Mouse (Mus musculus) heart, postnatal 0 days (tissue): ENCODE data around the gene 4930404H24Rik. TPM values are rescaled to one million over a fixed set of nuclear protein-coding genes. Genes with fewer than 3 reads are reported as not detected.

Experiments used
- ATAC-seq: fragments of 200-750 bp; cut with Nextera tagmentation; 2 replicates; pipeline ENCODE4 v1.8.0; 2017; ENCODE audit warnings: low read depth, moderate number of reproducible peaks, moderate library complexity; ENCODE audit not compliant: insufficient read depth
- DNase-seq: peaks from one replicate; pipeline ENCODE4 v3.0.0-alpha.2; 2016; ENCODE audit warnings: low spot score
- H3K27ac ChIP-seq: fragments of 300-500 bp; sonication (generic); 2 replicates; pipeline ENCODE4 v1.5.1; 2014; ENCODE audit warnings: low read depth, mild to moderate bottlenecking
- H3K27me3 ChIP-seq: fragments of 300-500 bp; sonication (generic); 2 replicates; pipeline ENCODE4 v1.6.1; 2014; ENCODE audit warnings: low read length, mixed read lengths; ENCODE audit not compliant: control insufficient read depth, insufficient read depth
- H3K36me3 ChIP-seq: fragments of 300-500 bp; sonication (generic); replicated peaks from 2 replicates; pipeline ENCODE4 v1.6.1; 2014; ENCODE audit warnings: low read length, mixed read lengths; ENCODE audit not compliant: control insufficient read depth, insufficient read depth
- H3K4me1 ChIP-seq: fragments of 300-500 bp; sonication (generic); 2 replicates; pipeline ENCODE4 v1.6.1; 2014; ENCODE audit warnings: antibody characterized with exemption; ENCODE audit not compliant: control insufficient read depth, insufficient read depth
- H3K4me2 ChIP-seq: fragments of 300-500 bp; sonication (generic); 2 replicates; pipeline ENCODE4 v1.6.1; 2014; ENCODE audit warnings: low read depth, mild to moderate bottlenecking, low read length, moderate library complexity
- H3K4me3 ChIP-seq: fragments of 300-500 bp; sonication (generic); 2 replicates; pipeline ENCODE4 v1.5.1; 2014; ENCODE audit warnings: low read depth, low read length
- H3K9ac ChIP-seq: fragments of 300-500 bp; sonication (generic); replicated peaks from 2 replicates; pipeline ENCODE4 v1.6.1; 2014; ENCODE audit warnings: low read depth, low read length, mixed read lengths
- H3K9me3 ChIP-seq: fragments of 300-500 bp; sonication (generic); replicated peaks from 2 replicates; pipeline ENCODE4 v1.6.1; 2016; ENCODE audit warnings: low read length; ENCODE audit not compliant: control insufficient read depth
- CTCF ChIP-seq: IDR thresholded peaks from 2 replicates; pipeline ENCODE4 v1.5.1; 2016; ENCODE audit warnings: antibody characterized with exemption, control low read depth, low read depth
- EP300 ChIP-seq: IDR thresholded peaks from 2 replicates; pipeline ENCODE4 v1.6.1; 2016; ENCODE audit warnings: antibody characterized with exemption, low read depth
- WGBS: fragments of 180-500 bp; shearing (Covaris S2); extraction: QIAGEN DNeasy Blood & Tissue Kit; methylation state at CpG from one replicate; pipeline ENCODE4 v1.1.7; 2014; 5-methylcytosine and 5-hydroxymethylcytosine counted together
- polyA plus RNA-seq: library from polyadenylated mRNA; unstranded; fragments of >200 nt; fragmentation: Nextera tagmentation; extraction: Ambion mirVana; gene quantifications from 2 replicates; pipeline ENCODE4 v1.2.1, GENCODE M21; 2015
- total RNA-seq: library from RNA; depleted of rRNA; stranded (reverse); fragments of >200 nt; gene quantifications from 2 replicates; pipeline ENCODE4 v1.2.3, GENCODE M21; 2014; ENCODE audit warnings: low replicate concordance; rRNA removed

The 4930404H24Rik gene
- total and polyA plus RNA-seq, 2 experiments from 2014 or later = 0.45 TPM; not detected in 1

DNA sequence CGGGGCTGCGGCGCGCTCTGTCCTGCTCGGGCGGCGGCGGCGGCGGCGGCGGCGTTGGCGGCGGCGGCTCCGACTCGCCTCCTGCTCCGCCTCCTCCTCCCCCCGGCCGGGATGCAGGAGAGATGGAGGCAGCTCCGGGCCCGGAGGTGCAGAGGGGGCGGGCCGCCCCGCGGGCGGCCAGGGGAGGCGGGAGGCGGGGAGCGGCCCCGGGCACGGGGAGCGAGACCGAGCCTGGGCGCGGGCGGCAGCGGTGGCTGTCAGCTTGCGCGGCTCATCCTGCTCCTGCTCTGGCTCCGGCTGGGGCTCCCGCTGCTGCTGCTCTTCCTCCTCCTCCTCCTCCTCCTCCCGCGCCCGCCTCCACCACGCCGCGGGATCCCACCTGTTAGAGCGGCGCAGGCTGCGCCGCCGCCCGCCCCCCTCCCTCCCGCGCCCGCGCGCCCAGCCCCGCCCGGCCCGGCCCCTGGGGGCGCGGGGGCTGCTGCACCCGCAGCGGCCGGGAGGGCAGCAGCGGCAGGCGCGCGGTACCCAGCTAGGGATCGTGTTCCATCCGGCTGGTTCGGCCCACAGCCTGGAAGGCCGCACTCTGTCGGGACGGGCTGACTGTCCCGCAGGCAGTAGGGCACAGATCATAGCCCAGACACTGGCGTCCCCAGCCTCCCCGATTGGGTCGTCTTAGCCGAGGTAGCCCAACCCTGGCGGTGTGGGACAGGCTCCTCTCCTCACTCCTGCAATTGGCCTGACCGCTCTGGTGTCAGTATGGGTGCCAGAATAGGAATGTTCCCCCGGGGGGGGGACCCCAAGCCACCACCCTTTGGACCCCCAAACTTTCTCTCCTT is 37.6 kb downstream of the 4930404H24Rik start, which contains the start of gene Nol4l:
Nol4l (minus strand) TSS at position 41 of the 836 bp plus-strand sequence.
- H3K27me3 ChIP-seq = 0 out of 2 replicates have a peak, but pooled peaks cover 8% of the 10 kb centered on the region
- 0 out of 2 replicates have a peak, but pooled peaks have one; percentile 4 for ATAC-seq
- TF ChIP-seq EP300 (no peak), CTCF (no peak)
- 4% methylated on average over 52 of the region's 86 CpGs for WGBS
- peak within 1 kb of the TSS; percentile 50 for H3K9ac ChIP-seq
- peak within 1 kb of the TSS; percentile 57 for H3K4me3 ChIP-seq
- peak; percentile 22 for DNase-seq
- H3K9me3 ChIP-seq = no peaks in the 10 kb centered on the region
- peak within 1 kb of the TSS; percentile 49 for H3K27ac ChIP-seq
- H3K4me1 ChIP-seq = peaks cover 14% of the 10 kb centered on the region; the same call in 1 of the 2 replicates
- H3K4me2 ChIP-seq = peak within 1 kb of the TSS; percentile 75
- H3K36me3 ChIP-seq = no peaks in the 10 kb centered on the region

DNA sequence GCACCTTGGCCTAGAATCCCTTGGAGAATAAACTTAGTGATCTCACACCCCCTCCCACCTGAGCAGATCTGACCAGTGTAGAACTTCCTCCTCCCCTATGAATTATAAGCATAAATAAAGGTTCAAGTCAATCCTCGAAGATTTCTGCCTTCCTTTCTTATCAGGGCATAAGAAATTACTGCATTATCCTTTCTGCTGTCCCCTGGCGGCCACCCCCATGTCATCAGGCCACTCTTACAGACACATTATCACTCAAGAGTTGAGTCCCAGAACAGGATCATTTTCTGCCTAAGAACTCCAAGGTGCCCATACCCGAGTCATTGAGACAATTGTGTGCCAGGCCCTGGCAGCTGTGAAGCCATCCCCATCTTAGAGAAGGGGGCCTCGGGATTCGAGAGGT is 38.4 kb downstream of the 4930404H24Rik start:
- Histone ChIP-seq H3K4me3 (no peak overlapping the region), H3K4me2 (no peak overlapping the region)

DNA sequence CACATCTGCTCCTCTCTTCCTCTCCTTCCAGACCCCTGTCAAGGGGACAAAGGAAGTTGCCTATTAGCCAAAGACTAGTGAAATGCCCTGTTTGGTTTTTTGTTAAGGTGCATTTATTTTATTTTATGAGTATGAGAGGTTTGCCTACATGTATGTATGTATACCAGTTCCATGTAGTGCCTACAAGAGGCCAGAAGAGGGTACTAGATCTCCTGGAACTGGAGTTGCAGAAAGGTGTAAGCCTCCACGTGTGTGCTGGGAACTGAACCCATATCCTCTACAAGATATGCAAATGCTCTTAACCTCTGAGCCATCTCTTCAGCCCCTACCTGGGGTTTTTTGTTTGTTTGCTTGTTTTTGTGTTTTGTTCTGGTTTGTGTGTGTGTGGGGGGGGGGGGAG is 41.4 kb downstream of the 4930404H24Rik start:
- Histone ChIP-seq H3K9me3 (no peaks in the 10 kb centered on the region), H3K4me2 (no peak overlapping the region), H3K4me1 (0 out of 2 replicates have a peak, but pooled peaks cover 3% of the 10 kb centered on the region), H3K9ac (no peak overlapping the region), H3K36me3 (no peaks in the 10 kb centered on the region), H3K4me3 (no peak overlapping the region), H3K27me3 (0 out of 2 replicates have a peak, but pooled peaks cover 8% of the 10 kb centered on the region), H3K27ac (no peak overlapping the region)
- DNase-seq (no peak), ATAC-seq (no peak)
- TF ChIP-seq CTCF (no peak), EP300 (no peak)
- 72% methylated on average over 1 of the region's 1 CpGs for WGBS

More for the DNA sequence above, 38.4 kb downstream of the 4930404H24Rik start:
- TF ChIP-seq EP300 (no peak), CTCF (no peak)
- DNase-seq (no peak), ATAC-seq (no peak)
- Histone ChIP-seq H3K36me3 (no peaks in the 10 kb centered on the region), H3K27ac (no peak overlapping the region), H3K9me3 (no peaks in the 10 kb centered on the region), H3K27me3 (0 out of 2 replicates have a peak, but pooled peaks cover 8% of the 10 kb centered on the region), H3K4me1 (peaks cover 8% of the 10 kb centered on the region; the same call in 1 of the 2 replicates), H3K9ac (no peak overlapping the region)
- WGBS = 64% methylated on average over 5 of the region's 5 CpGs

DNA sequence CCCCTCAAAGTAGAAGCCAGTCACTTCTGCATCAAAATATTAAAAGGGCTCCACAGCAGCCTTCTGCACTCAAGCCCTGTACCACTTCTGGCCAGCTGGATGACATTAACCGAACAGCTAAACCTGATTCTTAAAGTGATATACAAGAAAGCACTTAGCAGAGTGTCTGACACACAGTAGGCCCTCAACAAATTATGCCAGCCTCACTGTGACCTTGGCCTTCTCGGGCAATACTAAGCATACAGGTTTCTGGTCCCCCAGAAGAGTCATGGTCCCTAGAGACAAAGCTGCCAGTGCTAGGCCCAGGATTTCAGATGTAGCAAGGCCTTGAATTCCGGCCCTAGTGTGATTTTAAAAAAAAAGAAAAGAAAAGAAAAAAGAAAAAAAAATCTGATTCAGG is 46.3 kb downstream of the 4930404H24Rik start:
- Histone ChIP-seq H3K27ac (no peak overlapping the region), H3K27me3 (no peaks in the 10 kb centered on the region), H3K9ac (no peak overlapping the region), H3K4me2 (no peak overlapping the region), H3K4me1 (no peaks in the 10 kb centered on the region), H3K4me3 (no peak overlapping the region), H3K36me3 (no peaks in the 10 kb centered on the region), H3K9me3 (no peaks in the 10 kb centered on the region)
- DNase-seq (no peak), ATAC-seq (no peak)
- TF ChIP-seq EP300 (no peak), CTCF (no peak)
- WGBS = 83% methylated on average over 3 of the region's 3 CpGs

DNA sequence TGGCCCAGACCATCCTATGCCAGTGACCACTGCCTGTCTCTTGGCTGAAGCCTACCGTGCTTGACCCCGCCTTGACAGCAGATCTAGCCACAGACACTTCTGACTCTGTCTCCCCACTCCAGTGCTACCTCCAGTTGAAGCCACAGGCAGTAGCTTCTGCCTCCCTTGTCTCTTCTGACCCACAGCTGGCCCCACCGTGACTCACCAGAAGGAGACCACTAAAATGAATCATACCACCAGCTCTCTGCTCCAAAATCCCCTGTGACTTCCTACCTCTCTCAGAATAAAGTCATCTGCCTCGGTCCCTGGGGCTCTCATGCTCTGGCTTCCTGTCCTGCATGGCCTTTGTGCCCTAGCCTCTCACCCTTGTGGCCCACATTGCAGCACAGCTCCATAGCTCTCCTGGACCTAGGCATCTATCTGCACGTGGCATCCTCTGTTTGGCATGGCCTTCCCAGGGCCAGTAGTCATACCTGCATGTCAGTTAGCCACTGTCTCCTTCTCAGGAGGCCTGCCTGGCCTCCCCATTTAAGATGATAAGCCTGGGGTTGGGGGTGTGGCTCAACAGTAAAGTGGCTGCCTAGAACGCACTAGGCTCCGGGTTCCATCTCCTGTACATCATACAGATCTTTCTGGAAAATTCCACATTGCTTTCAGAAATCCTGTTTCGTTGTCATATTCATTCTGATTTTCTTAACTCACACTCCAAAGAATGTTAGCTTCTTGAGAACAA is 50.5 kb downstream of the 4930404H24Rik start:
- no peak overlapping the region for H3K9ac ChIP-seq
- DNase-seq (no peak), ATAC-seq (no peak; the same call in 1 of the 2 replicates)
- H3K4me3 ChIP-seq = no peak overlapping the region
- H3K27ac ChIP-seq = no peak overlapping the region
- TF ChIP-seq EP300 (no peak), CTCF (no peak)
- WGBS = 74% methylated on average over 8 of the region's 8 CpGs
- H3K4me2 ChIP-seq = no peak overlapping the region
- no peaks in the 10 kb centered on the region for H3K36me3 ChIP-seq
- H3K4me1 ChIP-seq = 0 out of 2 replicates have a peak, but pooled peaks cover under 1% of the 10 kb centered on the region
- H3K27me3 ChIP-seq = no peaks in the 10 kb centered on the region
- H3K9me3 ChIP-seq = no peaks in the 10 kb centered on the region

Other genes starting within 250 kb of the 4930404H24Rik start
- gene Kif3b, start 201.4 kb upstream of the 4930404H24Rik start, total RNA-seq = 6.5 and 8.7 TPM in 2 replicates
- gene Kif3b, start 201.4 kb upstream of the 4930404H24Rik start, polyA plus RNA-seq = 2.5 and 3.1 TPM in 2 replicates
- 18.8 and 21.3 TPM in 2 replicates for gene Asxl1, start 147.0 kb upstream of the 4930404H24Rik start, total RNA-seq
- gene Asxl1, start 147.0 kb upstream of the 4930404H24Rik start, polyA plus RNA-seq = 6.4 and 7.4 TPM in 2 replicates
- gene Nol4l, start 37.2 kb downstream of the 4930404H24Rik start, total RNA-seq = 10.2 and 13.1 TPM in 2 replicates
- gene Nol4l, start 37.2 kb downstream of the 4930404H24Rik start, polyA plus RNA-seq = 4.3 TPM in 2 replicates
- 10.5 and 12.2 TPM in 2 replicates for gene Commd7, start 140.0 kb downstream of the 4930404H24Rik start, total RNA-seq
- 45.5 and 47.3 TPM in 2 replicates for gene Commd7, start 140.0 kb downstream of the 4930404H24Rik start, polyA plus RNA-seq
- 0.62 and 1.4 TPM in 2 replicates for gene Dnmt3b, start 156.7 kb downstream of the 4930404H24Rik start, total RNA-seq
- gene Dnmt3b, start 156.7 kb downstream of the 4930404H24Rik start, polyA plus RNA-seq = 1.7 and 1.8 TPM in 2 replicates
- not detected in 2 replicates for gene Dnmt3c, start 203.9 kb downstream of the 4930404H24Rik start, total RNA-seq
- 0.05 TPM in 1 of 2 replicates, not detected in the other for gene Dnmt3c, start 203.9 kb downstream of the 4930404H24Rik start, polyA plus RNA-seq
- 36.8 and 49.4 TPM in 2 replicates for gene Mapre1, start 248.5 kb downstream of the 4930404H24Rik start, total RNA-seq
- gene Mapre1, start 248.5 kb downstream of the 4930404H24Rik start, polyA plus RNA-seq = 201 and 208 TPM in 2 replicates